Mouse (Mus musculus) intestine, embryonic 16.5 days (tissue): ENCODE data around the gene Rimkla. TPM values are rescaled to one million over a fixed set of nuclear protein-coding genes. Genes with fewer than 3 reads are reported as not detected.

Experiments
- ATAC-seq: fragments of 200-750 bp; cut with Nextera tagmentation; 2 replicates; pipeline ENCODE4 v1.8.0; 2017; ENCODE audit warnings: moderate TSS enrichment, moderate library complexity
- H3K27ac ChIP-seq: fragments of 300-500 bp; sonication (generic); 2 replicates; pipeline ENCODE4 v1.5.1; 2014; ENCODE audit warnings: mild to moderate bottlenecking, low read length
- H3K27me3 ChIP-seq: fragments of 300-500 bp; sonication (generic); replicated peaks from 2 replicates; pipeline ENCODE4 v1.6.1; 2014; ENCODE audit warnings: low read length, control low read depth, mixed read lengths; ENCODE audit not compliant: control insufficient read depth, insufficient read depth
- H3K36me3 ChIP-seq: fragments of 300-500 bp; sonication (generic); 2 replicates; pipeline ENCODE4 v1.6.1; 2014; ENCODE audit warnings: low read length, control low read depth; ENCODE audit not compliant: control insufficient read depth, insufficient read depth
- H3K4me1 ChIP-seq: fragments of 300-500 bp; sonication (generic); 2 replicates; pipeline ENCODE4 v1.6.1; 2014; ENCODE audit warnings: low read length, control low read depth, mixed read lengths; ENCODE audit not compliant: control insufficient read depth, insufficient read depth
- H3K4me2 ChIP-seq: fragments of 300-500 bp; sonication (generic); 2 replicates; pipeline ENCODE4 v1.6.1; 2014; ENCODE audit warnings: low read depth, low read length, control low read depth
- H3K4me3 ChIP-seq: fragments of 300-500 bp; sonication (generic); 2 replicates; pipeline ENCODE4 v1.5.1; 2014; ENCODE audit warnings: mild to moderate bottlenecking, low read length
- H3K9ac ChIP-seq: fragments of 300-500 bp; sonication (generic); 2 replicates; pipeline ENCODE4 v1.6.1; 2014; ENCODE audit warnings: low read depth, low read length
- H3K9me3 ChIP-seq: fragments of 300-500 bp; sonication (generic); 2 replicates; pipeline ENCODE4 v1.6.1; 2016; ENCODE audit warnings: low read length, control low read depth; ENCODE audit not compliant: control insufficient read depth
- WGBS: fragments of 180-500 bp; shearing (Covaris S2); extraction: QIAGEN DNeasy Blood & Tissue Kit; methylation state at CpG from one replicate; pipeline ENCODE4 v1.1.7; 2014; 5-methylcytosine and 5-hydroxymethylcytosine counted together
- polyA plus RNA-seq: library from polyadenylated mRNA; unstranded; fragments of >200 nt; fragmentation: Nextera tagmentation; extraction: Ambion mirVana; gene quantifications from 2 replicates; pipeline ENCODE4 v1.2.1, GENCODE M21; 2015

The Rimkla gene
- polyA plus RNA-seq, 1 experiment from 2014 or later, result 0.62 TPM

DNA sequence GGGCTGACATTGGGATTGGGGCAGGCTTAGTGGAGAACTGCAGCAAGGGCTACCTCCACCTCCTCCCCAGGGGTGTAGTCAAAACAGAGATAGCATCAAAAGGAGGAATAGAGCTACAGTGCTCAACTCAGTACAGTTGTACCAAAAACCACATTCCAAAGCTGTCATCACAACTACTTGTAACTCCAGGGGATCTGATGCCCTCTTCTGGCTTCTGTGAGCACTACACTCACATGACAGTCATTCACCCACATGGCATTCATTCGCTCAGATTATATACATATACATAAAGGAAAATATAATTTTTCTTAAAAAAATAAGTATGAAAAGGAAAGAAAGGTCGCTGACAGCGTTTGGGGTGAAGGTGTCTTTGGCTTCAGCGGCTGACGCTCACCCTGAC lies 32.1 kb downstream of the Rimkla start:
- no peaks in the 10 kb centered on the region for H3K27me3 ChIP-seq
- no peak overlapping the region for H3K4me2 ChIP-seq
- H3K9ac ChIP-seq, result no peak overlapping the region
- no peak for ATAC-seq
- no peak overlapping the region for H3K27ac ChIP-seq
- no peaks in the 10 kb centered on the region for H3K36me3 ChIP-seq
- no peak overlapping the region for H3K4me3 ChIP-seq
- H3K4me1 ChIP-seq, result peaks cover 10% of the 10 kb centered on the region; the same call in 1 of the 2 replicates
- H3K9me3 ChIP-seq, result no peaks in the 10 kb centered on the region
- WGBS, result 68% methylated on average over 5 of the region's 5 CpGs

DNA sequence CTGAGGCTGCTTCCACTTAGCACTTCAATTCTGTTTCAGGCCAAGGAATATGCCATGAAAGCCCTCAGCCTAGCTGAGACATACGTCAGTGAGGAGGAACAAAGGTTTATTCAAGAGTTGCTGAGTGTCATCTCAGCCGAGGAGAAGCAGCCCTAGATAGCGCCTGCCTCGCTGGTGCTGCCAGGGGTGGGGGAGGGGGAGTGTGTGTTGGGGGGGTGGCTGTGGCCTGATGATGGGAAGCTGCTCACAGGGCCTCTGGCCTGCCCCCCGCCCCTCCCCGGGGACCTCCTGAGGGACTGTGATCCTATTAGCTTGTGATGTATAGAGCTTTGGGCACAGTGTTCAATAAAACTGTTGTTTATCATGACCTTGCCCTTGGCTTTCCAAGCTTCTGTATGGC lies 38.9 kb downstream of the Rimkla start:
- no peak overlapping the region for H3K9ac ChIP-seq
- no peak for ATAC-seq
- no peak overlapping the region for H3K27ac ChIP-seq
- H3K4me3 ChIP-seq, result no peak overlapping the region
- 21% methylated on average over 6 of the region's 6 CpGs for WGBS
- H3K4me2 ChIP-seq, result no peak overlapping the region
- peaks cover 3% of the 10 kb centered on the region; the same call in 1 of the 2 replicates for H3K4me1 ChIP-seq
- no peaks in the 10 kb centered on the region for H3K27me3 ChIP-seq
- no peaks in the 10 kb centered on the region for H3K36me3 ChIP-seq
- H3K9me3 ChIP-seq, result no peaks in the 10 kb centered on the region

DNA sequence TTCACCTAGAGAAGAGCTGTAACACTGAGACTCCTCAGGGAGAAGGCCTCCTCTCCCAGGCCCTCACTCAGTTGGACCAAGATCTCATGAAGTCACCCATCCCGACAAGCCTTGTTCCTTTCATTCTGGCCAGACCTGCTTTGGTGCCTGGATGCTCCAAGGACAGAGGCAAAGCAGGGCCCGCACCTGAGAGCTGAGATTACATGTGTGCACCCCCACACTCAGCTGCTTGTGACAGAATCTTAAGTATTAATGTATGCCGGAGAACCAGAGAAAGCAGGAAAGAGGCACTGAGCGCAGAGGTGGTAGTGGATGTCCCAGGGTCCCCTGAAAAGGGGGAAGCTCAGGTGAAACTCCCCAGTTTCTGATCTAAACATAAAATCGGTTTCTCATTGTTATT lies 39.3 kb downstream of the Rimkla start:
- 63% methylated on average over 5 of the region's 5 CpGs for WGBS

DNA sequence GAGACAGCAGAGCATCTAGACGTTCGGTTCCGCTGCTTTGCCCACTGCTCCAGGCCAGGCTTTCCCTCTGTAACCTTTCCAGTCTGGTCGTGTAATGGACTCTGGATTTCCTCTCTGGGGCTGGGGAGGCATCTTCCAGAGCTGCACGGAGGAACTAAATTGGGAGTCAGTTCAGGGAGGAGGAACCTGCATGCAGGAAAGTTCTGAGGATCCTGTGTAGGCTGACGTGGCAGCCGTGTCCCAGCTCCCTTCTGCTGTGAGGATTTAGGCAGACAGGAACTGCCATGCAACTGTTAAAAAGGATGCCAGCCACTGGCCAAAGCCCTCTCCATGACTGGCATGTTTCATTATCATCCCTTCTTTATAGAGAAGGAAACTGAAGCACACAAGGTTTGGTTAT lies 42.0 kb downstream of the Rimkla start:
- Histone ChIP-seq H3K27me3 (no peaks in the 10 kb centered on the region), H3K4me2 (no peak overlapping the region), H3K9ac (no peak overlapping the region), H3K27ac (no peak overlapping the region), H3K4me1 (peaks cover 3% of the 10 kb centered on the region; the same call in 1 of the 2 replicates), H3K4me3 (no peak overlapping the region), H3K36me3 (no peaks in the 10 kb centered on the region), H3K9me3 (no peaks in the 10 kb centered on the region)
- ATAC-seq, result no peak
- 65% methylated on average over 7 of the region's 7 CpGs for WGBS

More for the DNA sequence above, 39.3 kb downstream of the Rimkla start:
- ATAC-seq, result no peak
- Histone ChIP-seq H3K27me3 (no peaks in the 10 kb centered on the region), H3K9ac (no peak overlapping the region), H3K4me2 (no peak overlapping the region), H3K27ac (no peak overlapping the region), H3K9me3 (no peaks in the 10 kb centered on the region), H3K4me1 (peaks cover 3% of the 10 kb centered on the region; the same call in 1 of the 2 replicates), H3K4me3 (no peak overlapping the region), H3K36me3 (no peaks in the 10 kb centered on the region)

DNA sequence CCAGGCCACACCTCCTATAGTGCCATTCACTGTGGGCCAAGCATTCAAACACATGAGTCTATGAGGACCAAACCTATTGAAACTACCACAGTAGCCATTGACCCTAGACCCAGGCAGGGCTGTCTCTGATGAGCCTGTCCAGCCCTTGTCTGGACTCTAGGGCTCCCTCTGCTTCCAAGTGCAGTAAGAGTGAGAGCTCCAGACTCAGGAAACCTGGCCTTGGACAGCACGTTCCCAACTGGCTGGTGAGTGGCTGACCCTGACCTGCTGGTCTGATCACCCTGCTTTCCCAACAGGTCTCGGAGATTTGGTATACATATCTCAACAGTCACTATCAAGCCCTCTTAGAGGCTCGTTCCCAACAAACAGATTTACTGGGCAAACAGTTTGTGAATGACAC lies 44.6 kb downstream of the Rimkla start:
- 67% methylated on average over 3 of the region's 3 CpGs for WGBS
- ATAC-seq, result no peak
- Histone ChIP-seq H3K4me2 (no peak overlapping the region), H3K27ac (no peak overlapping the region), H3K9ac (no peak overlapping the region), H3K9me3 (no peaks in the 10 kb centered on the region), H3K4me1 (no peaks in the 10 kb centered on the region), H3K36me3 (no peaks in the 10 kb centered on the region), H3K4me3 (no peak overlapping the region), H3K27me3 (no peaks in the 10 kb centered on the region)

DNA sequence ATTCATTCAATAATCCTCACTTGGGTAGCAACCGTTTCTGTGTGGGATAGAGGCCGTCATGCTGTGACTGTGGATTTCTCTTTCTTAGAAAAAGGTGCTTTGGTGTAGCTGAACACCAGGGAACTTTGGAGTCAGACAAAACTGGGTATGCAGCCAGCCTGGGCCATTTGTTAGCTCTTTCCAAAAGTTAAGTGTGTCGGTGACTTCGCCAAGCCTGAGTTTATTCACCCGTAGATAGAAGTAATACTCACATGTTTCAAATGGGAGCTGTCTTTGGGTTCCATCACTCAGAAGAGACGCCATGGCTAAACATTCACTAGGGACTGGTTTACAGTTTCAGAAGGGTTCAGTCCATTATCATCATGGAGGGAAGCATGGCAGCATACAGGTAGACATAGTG lies 45.2 kb downstream of the Rimkla start:
- Histone ChIP-seq H3K36me3 (no peaks in the 10 kb centered on the region), H3K4me3 (no peak overlapping the region), H3K4me2 (no peak overlapping the region), H3K9ac (no peak overlapping the region), H3K27me3 (no peaks in the 10 kb centered on the region), H3K9me3 (no peaks in the 10 kb centered on the region), H3K27ac (no peak overlapping the region), H3K4me1 (no peaks in the 10 kb centered on the region)
- WGBS, result 92% methylated on average over 6 of the region's 6 CpGs
- ATAC-seq, result no peak

GRCm38 (mm10) chr4:119442539-119442938 lies 49.9 kb downstream of the Rimkla start:
- WGBS, result 45% methylated on average over 6 of the region's 6 CpGs
- H3K9me3 ChIP-seq, result no peaks in the 10 kb centered on the region
- no peak overlapping the region for H3K4me2 ChIP-seq

GRCm38 (mm10) chr4:119441836-119442235 lies 50.6 kb downstream of the Rimkla start:
- no peaks in the 10 kb centered on the region for H3K27me3 ChIP-seq
- H3K4me1 ChIP-seq, result no peaks in the 10 kb centered on the region
- 92% methylated on average over 4 of the region's 4 CpGs for WGBS
- ATAC-seq, result no peak
- H3K27ac ChIP-seq, result no peak overlapping the region
- no peak overlapping the region for H3K9ac ChIP-seq
- no peak overlapping the region for H3K4me3 ChIP-seq
- H3K4me2 ChIP-seq, result no peak overlapping the region
- no peaks in the 10 kb centered on the region for H3K9me3 ChIP-seq
- H3K36me3 ChIP-seq, result no peaks in the 10 kb centered on the region

More at GRCm38 (mm10) chr4:119442539-119442938, 49.9 kb downstream of the Rimkla start:
- H3K4me1 ChIP-seq, result no peaks in the 10 kb centered on the region
- H3K9ac ChIP-seq, result no peak overlapping the region
- H3K27me3 ChIP-seq, result no peaks in the 10 kb centered on the region
- no peaks in the 10 kb centered on the region for H3K36me3 ChIP-seq
- no peak overlapping the region for H3K4me3 ChIP-seq
- no peak for ATAC-seq
- no peak overlapping the region for H3K27ac ChIP-seq

GRCm38 (mm10) chr4:119437936-119438335 lies 54.5 kb downstream of the Rimkla start:
- Histone ChIP-seq H3K4me1 (no peaks in the 10 kb centered on the region), H3K4me3 (no peak overlapping the region), H3K36me3 (no peaks in the 10 kb centered on the region), H3K9ac (no peak overlapping the region), H3K9me3 (no peaks in the 10 kb centered on the region), H3K27ac (no peak overlapping the region), H3K4me2 (no peak overlapping the region), H3K27me3 (no peaks in the 10 kb centered on the region)
- 92% methylated on average over 2 of the region's 2 CpGs for WGBS
- ATAC-seq, result no peak

DNA sequence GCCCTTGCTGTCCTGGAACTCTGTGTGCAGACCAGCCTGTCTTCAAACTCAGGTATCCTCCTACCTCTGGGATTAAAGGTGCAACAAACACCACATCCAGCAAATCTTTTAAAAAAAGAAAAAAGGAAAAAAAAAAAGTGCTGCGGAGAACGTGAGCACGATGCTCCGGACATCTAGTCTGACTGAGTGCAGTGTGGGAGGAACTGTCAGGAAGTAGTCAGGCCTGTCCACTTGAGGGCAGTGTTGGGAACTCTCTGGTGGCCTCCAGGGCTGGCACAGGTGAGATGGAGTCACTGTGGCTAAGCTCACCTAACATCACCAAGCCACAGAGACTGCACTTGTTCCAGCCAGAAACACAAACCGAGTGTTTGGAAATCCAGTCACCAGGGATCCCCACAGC lies 61.8 kb downstream of the Rimkla start:
- Histone ChIP-seq H3K9me3 (no peaks in the 10 kb centered on the region), H3K27me3 (no peaks in the 10 kb centered on the region), H3K4me3 (no peak overlapping the region), H3K27ac (no peak overlapping the region), H3K4me2 (peak overlapping the region; percentile 25; the same call in 1 of the 2 replicates), H3K4me1 (peaks cover 2% of the 10 kb centered on the region; the same call in 1 of the 2 replicates), H3K36me3 (no peaks in the 10 kb centered on the region), H3K9ac (no peak overlapping the region)
- 24% methylated on average over 5 of the region's 5 CpGs for WGBS
- ATAC-seq, result peak; percentile 85
